Mouse (Mus musculus): ENCODE data around the gene Lamtor2. TPM values are rescaled to one million over a fixed set of nuclear protein-coding genes. Genes with fewer than 3 reads are reported as not detected.

The Lamtor2 gene
- total RNA-seq, 2 experiments from 2014 or later: 156 to 164 TPM

DNA sequence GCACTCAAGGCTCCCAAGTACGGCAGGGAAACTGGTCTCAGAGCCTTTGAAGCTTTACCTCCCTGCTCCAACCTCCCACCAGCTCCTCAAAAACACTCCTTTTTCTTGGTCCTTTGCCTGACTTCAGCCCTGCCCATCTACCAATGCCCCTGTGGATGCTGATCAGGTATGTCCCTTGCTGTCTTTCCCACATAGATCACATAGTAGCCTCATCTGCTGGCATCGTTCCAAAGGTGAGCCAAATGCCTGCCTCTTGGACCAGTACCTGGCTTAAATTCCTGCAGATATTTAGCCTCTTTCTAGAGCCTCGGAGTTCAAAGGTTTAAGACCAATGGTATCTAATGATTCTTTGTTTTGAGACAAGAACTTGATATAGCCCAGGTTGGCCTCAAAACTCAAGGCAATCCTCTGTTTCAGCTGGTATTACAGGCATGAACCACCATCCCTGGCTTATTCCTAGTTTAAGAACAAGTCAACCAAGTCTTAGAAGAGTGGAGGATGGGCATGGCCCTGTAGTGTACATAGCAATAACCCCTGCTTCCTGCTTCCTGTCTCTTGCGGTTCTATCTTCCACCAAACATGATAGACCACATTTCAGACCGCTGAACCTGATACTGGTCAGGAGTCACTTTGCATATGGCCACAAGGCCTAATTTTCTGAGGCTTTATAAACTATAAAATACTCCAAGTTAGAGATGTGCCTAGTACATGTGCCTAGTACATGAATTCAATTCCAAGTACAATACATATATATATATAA, 9.0 kb downstream of the Lamtor2 start:
- DNase-seq (ENCODE audit: low spot score in 2 of 2): no peak

DNA sequence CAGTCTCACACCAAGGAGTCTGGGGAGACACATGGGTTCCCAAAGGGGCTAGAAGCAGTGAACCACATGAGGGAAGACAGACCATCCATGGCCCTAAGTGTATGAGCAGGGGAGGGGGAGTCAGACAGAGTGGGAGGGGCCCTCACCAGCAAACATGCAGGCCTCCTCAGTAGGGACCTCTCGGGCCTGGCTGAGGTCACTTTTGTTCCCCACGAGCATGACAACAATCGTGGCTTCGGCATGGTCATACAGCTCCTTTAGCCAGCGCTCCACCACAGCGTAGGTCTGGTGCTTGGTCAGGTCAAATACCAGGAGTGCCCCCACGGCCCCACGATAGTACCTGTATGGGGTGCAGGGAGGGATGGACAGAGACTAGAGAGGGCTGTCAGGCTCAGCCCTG, 9.7 kb downstream of the Lamtor2 start:
- DNase-seq (ENCODE audit: low spot score in 2 of 2): no peak

DNA sequence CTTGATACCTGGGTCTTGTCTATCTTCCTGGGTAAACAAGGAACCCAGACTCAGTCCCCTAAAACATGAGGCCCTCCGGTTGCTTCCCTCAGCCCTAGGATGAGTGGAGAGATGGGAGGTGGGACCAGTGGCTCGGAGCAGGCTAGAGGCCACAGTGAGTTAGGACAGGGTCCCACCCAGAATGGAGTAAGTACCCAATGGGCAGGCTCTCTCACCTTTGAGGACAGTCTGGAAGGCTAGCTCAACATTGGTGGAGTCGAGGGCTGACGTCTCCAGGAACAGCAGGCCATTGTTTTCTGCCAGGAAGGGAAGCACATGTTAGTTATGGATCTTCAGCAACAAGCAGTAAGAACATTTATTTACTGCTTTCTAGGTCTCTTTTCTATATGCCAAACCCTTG, 10.4 kb downstream of the Lamtor2 start:
- DNase-seq (ENCODE audit: low spot score in 2 of 2): no peak

- peak in 1 of 2 experiments; percentile 23 for DNase-seq (ENCODE audit: low spot score in 2 of 2)
These were observed 11.1 kb downstream of the Lamtor2 start for GRCm38 (mm10) chr3:88541622-88542401.

GRCm38 (mm10) chr3:88540085-88540484, 12.8 kb downstream of the Lamtor2 start:
- no peak for DNase-seq (ENCODE audit: low spot score in 2 of 2)

DNA sequence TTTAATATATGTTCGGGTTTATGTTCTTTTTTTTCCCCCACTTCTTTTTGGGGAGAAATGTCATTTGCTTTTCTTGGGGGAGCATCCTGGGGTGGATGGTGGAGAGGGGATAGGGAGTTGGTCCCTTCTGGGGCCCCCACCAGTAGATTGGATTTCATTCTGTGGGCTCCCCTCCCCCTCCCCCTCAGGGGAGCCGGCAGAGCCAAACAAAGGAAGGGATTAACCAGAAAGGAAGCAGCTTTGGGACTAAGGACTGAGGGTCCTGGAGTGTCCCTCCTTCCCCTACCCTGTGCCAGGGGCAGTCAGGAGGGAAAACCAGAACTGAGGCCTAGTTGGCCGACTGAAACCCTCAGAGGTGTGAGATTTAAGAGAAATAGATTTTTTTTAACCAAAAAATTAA, 13.5 kb downstream of the Lamtor2 start:
- DNase-seq (ENCODE audit: low spot score in 2 of 2): no peak

- DNase-seq (ENCODE audit: low spot score in 2 of 2): no peak
These were observed 14.4 kb downstream of the Lamtor2 start for GRCm38 (mm10) chr3:88538271-88539145.

GRCm38 (mm10) chr3:88537146-88537545, 15.7 kb downstream of the Lamtor2 start:
- no peak for DNase-seq (ENCODE audit: low spot score in 2 of 2)

GRCm38 (mm10) chr3:88536103-88536930, 16.6 kb downstream of the Lamtor2 start:
- peak; percentile 71 to 72 for DNase-seq (ENCODE audit: low spot score in 2 of 2)

GRCm38 (mm10) chr3:88535527-88535926, 17.3 kb downstream of the Lamtor2 start:
- no peak for DNase-seq (ENCODE audit: low spot score in 2 of 2)

DNA sequence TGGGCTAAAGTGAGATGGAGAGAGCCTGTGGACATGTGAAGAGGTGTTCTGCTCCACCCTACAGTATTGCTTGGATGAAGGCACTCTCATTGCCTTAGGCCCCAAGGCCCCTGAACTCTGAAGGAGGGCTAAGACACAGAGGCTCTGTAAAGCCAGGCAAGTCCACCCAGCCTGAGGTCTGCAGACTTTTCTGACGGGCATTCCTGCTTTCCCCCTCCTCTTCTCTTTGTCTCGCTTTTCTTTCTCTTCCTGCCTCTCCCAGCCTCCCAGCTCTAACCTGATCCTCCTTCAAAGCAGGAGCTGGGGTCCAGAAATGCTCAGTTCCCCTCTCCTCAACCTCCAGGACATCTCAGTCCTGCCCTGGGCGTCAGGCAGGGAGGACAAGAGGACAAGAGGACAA, 17.9 kb downstream of the Lamtor2 start:
- no peak for DNase-seq (ENCODE audit: low spot score in 2 of 2)

GRCm38 (mm10) chr3:88533706-88534105, 19.2 kb downstream of the Lamtor2 start:
- no peak for DNase-seq (ENCODE audit: low spot score in 2 of 2)

GRCm38 (mm10) chr3:88532689-88533511, 20.0 kb downstream of the Lamtor2 start:
- DNase-seq (ENCODE audit: low spot score in 2 of 2): no peak

- no peak for DNase-seq (ENCODE audit: low spot score in 2 of 2)
These were observed 20.6 kb downstream of the Lamtor2 start, which contains the start of gene Mex3a for GRCm38 (mm10) chr3:88532299-88532674. Mex3a (plus strand) TSS chr3:88532395.

- DNase-seq (ENCODE audit: low spot score in 2 of 2): peak; percentile 85 to 88
These were observed 21.3 kb downstream of the Lamtor2 start for GRCm38 (mm10) chr3:88531348-88532298.

DNA sequence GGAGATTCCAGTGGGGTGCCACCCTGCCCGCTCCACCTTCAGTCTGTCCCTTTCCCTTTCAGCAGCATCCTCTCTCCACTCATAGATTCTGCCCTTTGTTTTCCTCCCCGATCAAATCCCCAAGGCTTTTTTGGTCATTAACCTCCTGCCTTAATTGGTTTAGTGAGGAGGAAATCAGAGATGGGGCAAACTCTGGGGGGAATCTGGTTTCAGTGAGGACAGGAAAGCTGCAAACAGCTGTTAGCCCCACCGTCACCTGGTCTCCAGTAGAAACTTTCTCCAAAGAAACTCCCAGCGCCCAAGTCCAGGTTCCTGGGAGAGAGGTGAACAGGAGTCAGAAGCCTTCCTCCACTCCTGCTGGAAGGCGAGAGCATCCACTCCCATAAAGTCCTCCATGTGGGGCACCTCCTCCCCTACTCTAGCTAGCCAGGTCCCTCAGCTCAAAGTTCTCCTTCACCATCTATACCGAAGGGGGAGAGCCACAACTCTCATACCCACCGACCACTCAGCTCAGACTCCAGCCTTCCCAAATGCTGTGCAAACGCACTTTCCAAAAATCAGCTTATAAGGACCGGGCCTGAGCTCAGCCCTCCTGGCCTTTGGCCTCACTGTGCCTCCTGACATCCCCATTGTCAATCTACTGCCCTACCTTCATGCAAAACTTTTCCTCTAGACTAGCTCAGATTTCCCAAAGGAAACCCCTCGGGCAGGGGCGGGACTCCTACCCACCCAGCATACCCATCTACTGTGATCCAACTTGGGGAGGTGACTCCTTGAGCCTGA, 22.6 kb downstream of the Lamtor2 start:
- no peak for DNase-seq (ENCODE audit: low spot score in 2 of 2)

DNA sequence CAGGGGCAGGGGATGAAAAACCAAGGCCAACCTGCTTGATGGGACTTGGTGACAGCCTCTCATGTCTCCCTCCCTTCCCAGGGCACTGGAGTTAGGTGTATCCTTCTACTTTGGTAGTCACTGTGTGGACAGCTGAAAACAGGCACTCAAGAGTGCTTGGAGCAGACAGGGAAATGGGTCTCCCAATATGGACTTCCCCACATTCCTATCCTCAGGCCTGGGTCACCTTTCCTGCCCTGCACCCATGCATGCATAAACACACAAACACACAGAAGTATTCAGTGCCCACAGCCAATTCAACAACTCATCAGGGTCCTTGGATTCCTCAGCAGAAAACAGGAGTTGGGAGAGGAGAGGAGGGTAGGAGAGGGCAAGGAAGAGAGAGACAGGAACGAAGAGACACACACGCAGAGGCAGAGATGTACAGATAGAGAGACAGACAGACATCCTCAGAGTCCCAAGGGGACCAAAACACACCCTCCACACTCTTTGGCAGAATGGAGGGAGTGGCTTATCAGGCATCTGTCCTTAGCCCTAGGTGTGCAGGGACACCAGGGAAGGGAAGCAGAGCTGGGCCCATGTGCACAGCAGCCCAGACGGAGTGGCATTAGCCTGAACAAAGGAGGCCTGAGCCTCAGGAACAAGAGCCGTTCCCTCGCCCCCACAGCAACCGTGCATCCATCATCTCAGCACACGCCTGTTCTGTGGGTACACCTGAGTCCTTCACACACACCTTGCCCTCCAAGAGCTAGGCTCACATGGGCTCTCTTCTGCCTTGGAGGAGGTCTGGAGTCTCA, 23.5 kb downstream of the Lamtor2 start:
- no peak for DNase-seq (ENCODE audit: low spot score in 2 of 2)

Measured in adrenal gland, adult 18-20 months (tissue).